Mouse (Mus musculus): ENCODE data around the gene Pcbp4.

Pcbp4 gene

GRCm38 (mm10) chr9:106465571-106466200 lies 12.6 kb downstream of the Pcbp4 start, which contains the start of gene Gpr62:
Gpr62 (minus strand) TSS chr9:106465938.
- DNase-seq, result peak; percentile 91

- DNase-seq, result no peak
Measured at GRCm38 (mm10) chr9:106466721-106467120, 13.6 kb downstream of the Pcbp4 start.

GRCm38 (mm10) chr9:106467746-106468145 lies 14.7 kb downstream of the Pcbp4 start:
- DNase-seq, result no peak

DNA sequence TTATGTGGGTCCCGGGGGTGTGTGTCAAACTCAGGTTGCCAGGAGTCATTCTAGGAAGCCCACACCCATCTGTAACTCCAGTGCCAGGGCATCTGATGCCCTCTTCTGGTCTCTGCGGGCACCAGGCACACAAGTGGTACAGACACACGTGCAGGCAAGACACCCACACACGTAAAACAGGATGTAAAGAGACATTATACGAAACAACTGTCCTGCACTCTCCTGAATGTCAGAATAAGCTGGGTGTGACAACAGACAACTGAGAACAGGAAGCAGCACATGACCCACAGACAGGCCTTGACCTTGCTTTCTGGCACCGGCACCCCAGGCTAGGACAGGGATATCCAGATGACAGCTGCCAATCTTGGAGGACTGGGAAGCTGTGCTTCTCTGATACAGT lies 16.2 kb downstream of the Pcbp4 start:
- no peak for DNase-seq

DNA sequence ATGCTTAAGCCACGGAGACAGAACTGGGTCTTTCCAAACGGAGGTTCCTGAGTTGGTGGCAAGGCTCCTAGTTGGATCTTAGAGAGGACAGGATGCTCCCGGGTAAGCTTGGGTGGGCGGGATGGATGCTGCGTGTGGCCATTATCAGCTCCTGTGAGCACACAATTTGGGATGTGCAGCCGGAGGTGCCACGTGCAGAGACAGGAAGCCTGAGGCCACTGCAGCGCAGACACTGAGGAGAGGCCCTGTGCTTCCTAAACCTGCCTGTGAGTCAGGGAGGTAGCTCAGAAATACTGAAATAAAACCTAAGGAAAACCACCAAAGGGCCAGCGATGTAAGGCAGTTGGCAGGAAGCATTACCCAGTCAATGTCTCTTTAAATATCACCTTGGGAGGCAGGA lies 16.7 kb downstream of the Pcbp4 start:
- DNase-seq, result no peak

- peak; percentile 17 for DNase-seq
Measured at GRCm38 (mm10) chr9:106470991-106471750, 18.1 kb downstream of the Pcbp4 start.

DNA sequence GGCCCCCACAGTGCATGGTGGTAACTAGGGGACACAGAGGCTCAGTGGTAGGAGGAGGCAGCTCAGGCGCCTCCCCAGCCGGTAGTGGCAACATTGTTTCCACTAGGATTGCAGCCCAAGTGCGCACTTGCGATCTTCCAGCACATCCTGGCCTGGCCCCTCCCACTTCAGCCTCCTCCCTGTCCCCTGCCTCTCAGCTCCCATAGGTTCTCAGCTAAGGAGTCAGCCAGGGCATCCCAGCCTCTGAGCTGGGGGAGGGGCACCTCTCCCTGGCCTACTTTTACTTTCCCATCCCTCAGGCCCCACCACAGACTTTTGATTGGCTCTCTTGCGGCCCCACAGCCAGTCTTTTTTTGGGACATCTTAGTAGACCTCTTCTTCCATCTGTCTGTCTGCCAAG lies 18.8 kb downstream of the Pcbp4 start:
- DNase-seq, result peak; percentile 51

DNA sequence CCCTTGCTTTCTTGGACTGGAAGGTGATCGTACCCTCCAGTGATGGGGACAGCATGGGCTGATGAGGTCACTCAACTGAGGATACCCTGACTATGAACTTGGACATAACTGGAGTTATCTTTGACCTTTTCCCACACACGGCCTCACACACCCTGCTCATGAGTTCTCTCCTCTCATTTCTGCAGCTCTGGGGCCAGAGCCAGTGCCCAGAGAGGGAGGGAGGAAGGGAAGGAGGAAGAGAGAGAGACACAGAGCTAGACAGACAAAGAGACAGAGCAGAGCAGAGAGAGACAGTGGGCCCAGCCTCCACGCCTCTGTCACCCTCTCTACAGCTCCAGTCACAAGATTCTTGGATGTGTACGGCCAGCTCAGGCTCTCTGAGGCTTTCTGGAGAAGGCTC lies 19.2 kb downstream of the Pcbp4 start:
- peak; percentile 33 for DNase-seq

- peak; percentile 14 for DNase-seq
Measured at GRCm38 (mm10) chr9:106473081-106473752, 20.1 kb downstream of the Pcbp4 start.

GRCm38 (mm10) chr9:106473753-106474105 lies 20.6 kb downstream of the Pcbp4 start:
- DNase-seq, result peak; percentile 17

GRCm38 (mm10) chr9:106474456-106474855 lies 21.4 kb downstream of the Pcbp4 start:
- peak; percentile 52 for DNase-seq

DNA sequence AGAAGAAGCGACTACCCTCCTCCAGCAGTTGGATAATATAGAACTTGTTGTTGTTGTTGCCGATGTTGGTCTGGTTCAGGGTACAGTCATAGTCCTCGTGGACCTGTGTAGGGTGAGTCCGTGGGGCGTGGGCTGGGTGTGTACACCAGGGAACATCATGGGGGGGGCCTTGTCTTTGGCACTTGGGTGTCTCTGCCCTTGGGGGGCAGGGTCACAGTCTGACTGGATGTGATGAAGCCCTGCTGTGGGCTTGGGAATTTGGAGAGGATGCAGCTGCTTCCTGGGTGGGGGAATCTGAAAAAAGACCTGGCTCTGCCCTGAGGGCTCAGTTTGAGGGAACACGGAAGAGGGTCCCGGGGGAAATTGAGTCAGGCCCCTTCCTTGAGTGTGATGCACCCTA lies 22.0 kb downstream of the Pcbp4 start:
- peak; percentile 32 for DNase-seq

DNA sequence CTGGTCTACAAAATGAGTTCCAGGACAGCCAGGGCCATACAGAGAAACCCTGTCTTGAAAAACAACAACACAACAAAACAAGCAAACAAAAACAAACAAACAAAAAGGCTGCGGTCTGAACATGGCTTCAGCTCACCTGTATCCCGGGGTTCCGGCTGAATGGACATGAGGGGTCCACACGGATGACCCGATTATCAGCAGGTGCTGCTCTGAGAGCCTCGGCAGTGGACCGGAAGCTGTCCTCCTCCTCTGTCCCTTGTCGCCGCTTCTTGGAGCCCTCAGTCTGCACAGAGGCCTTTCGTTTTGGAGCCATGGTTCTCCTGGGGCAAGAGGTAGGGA lies 22.5 kb downstream of the Pcbp4 start, which contains the start of gene Rrp9:
Gene Rrp9 (plus strand): TSS at position 301 of the 339 bp plus-strand sequence.
- DNase-seq, result peak; percentile 5

DNA sequence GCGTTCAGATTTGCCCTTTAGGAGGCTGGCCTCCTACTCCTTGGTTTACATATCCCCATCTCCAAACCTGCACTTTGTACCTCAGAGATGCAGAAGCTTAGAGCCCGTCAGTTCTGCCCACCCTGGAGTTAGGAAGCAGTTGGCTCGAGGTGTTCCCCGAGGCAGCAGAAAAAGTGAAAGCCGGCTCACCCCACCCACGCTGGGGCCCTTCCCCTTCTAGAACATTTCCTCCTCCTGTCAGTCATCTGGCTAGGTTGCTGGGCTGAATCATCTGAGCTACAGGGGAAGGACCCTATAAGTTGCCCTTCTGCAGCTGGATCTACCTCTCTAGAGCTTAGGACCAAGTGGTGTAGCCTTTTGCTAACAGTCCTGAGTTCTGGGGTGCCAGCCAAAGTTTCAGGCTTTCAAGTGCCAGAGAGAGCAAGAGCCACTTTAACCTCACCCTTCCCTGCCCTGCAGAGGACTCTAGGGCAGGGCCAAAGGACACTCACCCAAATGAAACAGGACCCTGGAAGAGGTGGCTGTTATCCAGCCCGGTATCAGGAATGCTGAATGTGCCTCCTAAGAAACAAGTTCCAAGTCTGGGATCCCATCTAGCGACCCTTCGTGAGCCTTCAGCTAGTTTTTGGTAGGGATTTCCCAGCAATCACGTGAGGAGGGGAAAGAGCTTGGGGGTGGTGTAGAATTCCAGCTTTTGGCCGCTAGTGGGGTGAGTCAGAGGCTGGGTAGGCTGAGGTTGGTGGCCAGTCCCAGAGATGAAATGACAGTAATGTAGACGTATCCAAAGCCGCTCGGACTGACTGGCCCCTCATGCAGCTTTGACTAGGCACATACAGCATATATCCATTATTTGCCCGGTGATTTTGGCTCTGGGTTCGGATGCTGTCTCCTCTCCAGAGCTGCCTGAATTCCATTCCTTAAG lies 23.2 kb downstream of the Pcbp4 start:
- peak; percentile 38 for DNase-seq

GRCm38 (mm10) chr9:106476924-106477484 lies 23.9 kb downstream of the Pcbp4 start, which contains the start of gene Parp3:
Parp3 (minus strand) TSS chr9:106476949.
- DNase-seq, result peak; percentile 100

DNA sequence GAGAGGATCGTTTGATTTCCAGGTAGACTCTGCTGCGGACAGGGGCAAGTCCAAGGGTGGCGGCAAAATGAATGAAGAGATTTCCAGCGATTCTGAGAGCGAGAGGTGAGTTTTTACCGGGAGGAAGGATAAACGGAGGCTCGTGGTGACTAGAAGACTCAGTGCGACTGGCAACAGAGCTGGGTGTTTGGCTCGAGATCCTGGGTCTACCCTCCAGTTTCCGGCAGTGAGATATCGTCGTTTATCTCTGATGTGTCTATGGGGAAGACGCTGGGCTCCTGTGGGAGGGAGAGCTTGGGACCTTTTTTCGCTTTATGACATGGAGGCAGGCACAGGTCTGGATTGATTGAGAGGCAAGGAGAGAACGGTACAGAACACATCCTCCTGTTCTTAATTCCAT lies 24.6 kb downstream of the Pcbp4 start:
- DNase-seq, result no peak

DNA sequence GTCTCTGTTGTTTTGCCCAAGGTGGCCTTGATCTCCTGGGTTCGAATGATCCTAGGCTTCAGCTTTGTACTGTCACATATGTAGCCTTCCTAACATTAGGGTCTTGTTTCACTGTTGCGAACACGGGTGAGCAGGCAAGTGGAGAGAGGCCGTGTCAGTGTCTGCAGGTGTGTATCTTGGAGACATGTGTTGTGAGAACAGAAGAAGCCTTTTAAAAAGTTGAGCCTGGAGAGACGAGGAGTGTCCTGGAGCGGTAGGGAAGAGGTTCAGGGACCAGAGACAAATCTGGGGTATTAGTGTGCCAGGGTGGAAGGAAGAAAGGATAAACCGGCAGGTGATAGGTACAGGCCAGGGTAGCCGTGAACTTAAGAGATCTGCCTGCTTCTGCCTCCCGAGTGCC lies 25.0 kb downstream of the Pcbp4 start:
- DNase-seq, result no peak

GRCm38 (mm10) chr9:106480541-106480940 lies 27.4 kb downstream of the Pcbp4 start:
- no peak for DNase-seq

DNA sequence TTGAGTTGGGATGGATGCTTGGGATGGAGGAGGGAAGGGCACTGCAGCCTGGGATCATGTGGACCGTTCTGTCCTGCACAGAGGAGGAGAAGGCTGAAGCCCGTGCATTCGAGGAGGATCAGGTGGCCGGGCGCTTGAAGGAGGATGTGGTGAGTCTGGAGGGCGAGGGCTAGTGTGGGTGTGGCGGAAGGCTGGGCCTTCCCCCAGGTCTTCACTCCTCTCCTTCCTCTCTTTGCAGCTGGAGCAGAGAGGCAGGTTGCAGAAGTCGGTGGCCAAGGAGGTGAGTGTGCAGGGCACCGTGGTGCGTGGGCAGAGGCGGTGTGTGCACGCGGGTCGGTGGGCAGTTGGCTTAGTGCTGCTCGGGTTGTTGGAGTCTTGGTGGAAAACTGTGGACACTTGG lies 28.0 kb downstream of the Pcbp4 start:
- DNase-seq, result no peak

DNA sequence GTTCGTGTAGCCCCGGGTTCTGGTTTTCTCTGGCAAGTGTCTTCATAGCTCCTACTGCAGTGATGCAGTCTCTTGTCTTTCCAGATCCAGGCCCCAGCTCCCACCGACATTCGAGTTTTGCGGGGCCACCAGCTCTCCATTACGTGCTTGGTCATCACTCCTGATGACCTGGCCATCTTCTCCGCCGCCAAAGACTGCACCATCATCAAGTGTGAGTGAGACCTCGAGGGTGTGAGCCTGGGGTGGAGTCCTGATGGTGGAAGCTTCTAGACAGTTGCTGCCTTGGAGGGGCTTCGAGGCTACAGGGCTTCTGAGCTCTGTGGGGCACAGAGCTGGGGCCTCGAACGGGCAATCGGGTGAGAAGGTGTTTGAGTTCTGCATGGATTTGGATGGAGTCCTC lies 28.6 kb downstream of the Pcbp4 start:
- no peak for DNase-seq

DNA sequence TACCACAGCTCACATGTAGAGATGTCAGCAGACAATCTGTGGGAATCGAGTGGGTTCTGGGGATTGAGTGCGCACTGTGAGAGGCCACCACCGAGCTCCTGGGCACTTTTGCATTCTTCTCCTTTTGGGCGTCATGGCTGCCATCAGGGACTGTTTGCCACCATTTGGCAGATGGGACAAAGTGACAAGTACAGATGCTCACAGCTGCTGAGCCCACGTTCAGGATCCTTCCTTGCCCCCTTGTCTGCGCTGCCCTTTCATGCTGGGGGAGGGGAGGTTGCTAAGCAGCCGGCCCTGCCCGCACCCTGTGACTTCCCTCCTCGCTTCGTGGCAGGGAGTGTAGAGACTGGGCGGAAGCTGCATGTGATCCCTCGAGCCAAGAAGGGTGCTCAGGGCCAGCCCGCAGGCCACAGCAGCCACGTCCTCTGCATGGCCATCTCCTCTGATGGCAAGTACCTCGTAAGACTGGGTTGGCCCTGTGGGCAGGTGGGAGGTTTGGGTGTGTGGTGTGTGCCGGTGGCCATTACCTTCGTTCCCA lies 29.6 kb downstream of the Pcbp4 start:
- no peak for DNase-seq

GRCm38 (mm10) chr9:106483136-106483535 lies 30.0 kb downstream of the Pcbp4 start:
- DNase-seq, result no peak
